Mouse (Mus musculus) erythroblast, adult 5-6 weeks (primary cell): ENCODE results near the gene Map4k1. TPM values are rescaled to one million over a fixed set of nuclear protein-coding genes. Genes with fewer than 3 reads are reported as not detected.
"Not testable (repeated sequence)": the region's sequence is repeated elsewhere in the genome, so short reads cannot be mapped to it uniquely, and the experiment has no call there.

ENCODE experiments used
- ATAC-seq: replicated peaks from 2 replicates; pipeline ENCODE4 v1.8.0; 2016; ENCODE audit warnings: moderate number of reproducible peaks, mild to moderate bottlenecking, moderate TSS enrichment, inconsistent platforms; ENCODE audit not compliant: poor library complexity, low FRiP score, severe bottlenecking
- total RNA-seq, 2 experiments: library from RNA; stranded (forward) in 1 of 2; stranded (reverse) in 1 of 2; fragments of 150-400 nt in 1 of 2; fragments of 200-764, 138-1000 nt in 1 of 2; gene quantifications; 2 replicates each; pipeline versions ENCODE4 v1.2.3 to v1.2.4; 2015 to 2017; ENCODE audit warnings: low replicate concordance in 2 of 2

The Map4k1 gene
- total RNA-seq, 2 experiments from 2014 or later, result 6.7 to 11.3 TPM

- ATAC-seq, result peak; percentile 74
Measured at GRCm38 (mm10) chr7:28953476-28954376, 28.1 kb upstream of the Map4k1 start.

- no peak for ATAC-seq
Measured at GRCm38 (mm10) chr7:28954773-28955172, 27.1 kb upstream of the Map4k1 start.

GRCm38 (mm10) chr7:28955295-28955897, 26.5 kb upstream of the Map4k1 start:
- ATAC-seq, result no peak

GRCm38 (mm10) chr7:28956270-28956669, 25.6 kb upstream of the Map4k1 start:
- ATAC-seq, result no peak

- no peak for ATAC-seq
Measured at GRCm38 (mm10) chr7:28957286-28957685, 24.6 kb upstream of the Map4k1 start.

- no peak for ATAC-seq
Measured at GRCm38 (mm10) chr7:28957997-28958725, 23.7 kb upstream of the Map4k1 start.

- ATAC-seq, result no peak
Measured at GRCm38 (mm10) chr7:28958770-28959169, 23.1 kb upstream of the Map4k1 start.

- ATAC-seq, result no peak
Measured at GRCm38 (mm10) chr7:28959505-28960045, 22.3 kb upstream of the Map4k1 start.

- no peak for ATAC-seq
Measured at GRCm38 (mm10) chr7:28960354-28961046, 21.4 kb upstream of the Map4k1 start.

- ATAC-seq, result no peak
Measured at GRCm38 (mm10) chr7:28961584-28961926, 20.3 kb upstream of the Map4k1 start.

- ATAC-seq, result peak; percentile 91
Measured at GRCm38 (mm10) chr7:28961927-28962670, 19.8 kb upstream of the Map4k1 start, which contains the start of gene Actn4. Gene Actn4 (minus strand): TSS chr7:28962340.

GRCm38 (mm10) chr7:28963399-28963923, 18.4 kb upstream of the Map4k1 start:
- no peak for ATAC-seq

GRCm38 (mm10) chr7:28965346-28965840, 16.5 kb upstream of the Map4k1 start:
- ATAC-seq, result no peak

GRCm38 (mm10) chr7:28966181-28966580, 15.7 kb upstream of the Map4k1 start:
- no peak for ATAC-seq

GRCm38 (mm10) chr7:28966751-28967505, 14.9 kb upstream of the Map4k1 start:
- no peak for ATAC-seq

- not testable (repeated sequence) for ATAC-seq
Measured at GRCm38 (mm10) chr7:28968120-28968519, 13.7 kb upstream of the Map4k1 start.

GRCm38 (mm10) chr7:28969271-28969670, 12.6 kb upstream of the Map4k1 start:
- no peak for ATAC-seq
